Mouse (Mus musculus): ENCODE data around the gene Ttc30a2.

DNA sequence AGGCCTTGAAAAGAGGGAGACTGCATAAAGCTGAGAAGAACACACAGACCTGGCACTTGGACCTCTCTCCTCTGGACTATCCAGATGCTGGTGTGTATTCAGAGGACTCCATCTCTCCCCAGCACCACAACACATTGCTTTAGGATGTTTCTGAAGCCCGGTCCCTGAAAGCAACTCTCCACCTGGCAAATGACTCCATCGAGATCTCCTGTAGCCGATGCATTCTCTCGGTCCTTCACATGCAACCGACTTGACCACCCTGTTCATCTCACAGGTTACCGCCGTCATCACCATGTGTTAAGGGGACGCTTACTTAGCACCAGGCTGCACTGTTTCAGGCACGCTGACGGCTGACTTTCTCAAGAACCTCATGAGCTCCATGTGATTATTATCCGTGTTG is 16.9 kb upstream of the Ttc30a2 start:
- no peak for TF ChIP-seq MAFK (IDR thresholded peaks at IDR 0.05; ENCODE audit: insufficient read depth, low read depth, low read length)
- TF ChIP-seq ZNF384 (IDR thresholded peaks at IDR 0.05; ENCODE audit: low read depth, low read length) = no peak
- TF ChIP-seq HCFC1 (IDR thresholded peaks at IDR 0.05; ENCODE audit: borderline replicate concordance, insufficient read depth, low read length) = no peak
